Mouse (Mus musculus) NIH3T3 (cell line): ENCODE results near the gene Smtn.

ENCODE experiments used
- DNase-seq: peaks from one replicate; pipeline ENCODE4 v3.0.0-alpha.2; 2012; ENCODE audit warnings: low read depth

Smtn gene

DNA sequence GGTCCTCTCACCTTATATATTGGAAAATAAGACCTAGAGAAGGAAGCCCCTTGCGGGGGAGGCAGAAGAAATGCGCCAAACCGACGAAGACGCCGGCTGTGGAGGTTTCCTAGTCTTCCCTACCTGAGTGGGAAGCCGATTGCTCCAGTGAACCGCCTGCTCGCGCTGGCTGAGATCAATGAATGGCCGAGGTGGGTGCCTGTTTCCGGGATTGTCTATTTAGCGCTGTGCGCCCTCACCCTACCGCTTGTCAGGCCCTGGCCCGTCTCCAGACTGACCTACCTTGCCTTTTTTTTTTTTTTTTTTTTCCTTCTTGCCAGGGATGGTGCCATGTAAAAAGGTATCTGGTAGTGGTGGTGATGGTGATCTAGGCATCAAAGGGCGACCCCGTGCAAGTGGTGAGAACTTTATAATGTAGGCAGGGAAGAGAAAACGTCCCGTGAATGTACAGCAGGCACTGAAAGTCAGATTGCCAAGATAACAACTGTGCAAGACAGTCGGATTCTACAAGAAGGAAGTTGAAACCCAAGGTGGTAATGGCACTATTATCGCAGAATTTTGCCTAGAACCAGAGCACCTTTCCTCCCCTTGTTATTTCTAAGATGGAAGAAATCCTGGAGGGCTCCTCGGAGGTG lies at the start of gene Smtn:
Gene Smtn (minus strand): TSS at position 162 of the 635 bp plus-strand sequence.
- no peak for DNase-seq

DNA sequence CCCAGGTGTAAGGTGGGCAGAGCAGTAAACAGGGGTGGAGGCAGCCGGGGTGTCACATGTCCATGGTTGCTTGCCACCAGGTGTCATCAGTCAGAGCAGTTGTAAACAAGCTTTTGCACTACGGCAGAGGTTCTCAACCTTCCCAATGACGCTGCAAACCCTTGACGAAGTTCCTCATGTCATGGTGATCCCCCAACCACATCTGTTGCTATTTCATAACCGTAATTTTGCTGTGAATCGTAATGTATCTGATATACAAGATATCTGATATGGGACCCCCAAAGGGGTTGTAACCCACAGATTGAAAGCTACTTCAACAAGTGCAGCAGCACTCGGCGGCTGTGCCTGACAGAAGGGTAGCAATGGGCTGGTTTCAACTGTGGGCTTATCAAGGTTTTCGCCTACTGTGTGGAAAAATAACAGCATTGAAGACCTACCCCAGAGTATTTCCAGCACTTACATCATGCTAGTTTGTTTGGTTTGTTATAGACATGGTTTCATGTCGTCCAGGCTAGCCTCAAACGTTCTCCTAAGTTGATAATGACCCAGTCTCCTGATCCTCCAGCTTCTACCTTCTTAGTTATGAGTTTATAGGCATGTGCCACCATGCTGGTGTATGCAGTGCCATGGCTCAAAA lies 47.7 kb upstream of the Smtn start:
- no peak for DNase-seq

DNA sequence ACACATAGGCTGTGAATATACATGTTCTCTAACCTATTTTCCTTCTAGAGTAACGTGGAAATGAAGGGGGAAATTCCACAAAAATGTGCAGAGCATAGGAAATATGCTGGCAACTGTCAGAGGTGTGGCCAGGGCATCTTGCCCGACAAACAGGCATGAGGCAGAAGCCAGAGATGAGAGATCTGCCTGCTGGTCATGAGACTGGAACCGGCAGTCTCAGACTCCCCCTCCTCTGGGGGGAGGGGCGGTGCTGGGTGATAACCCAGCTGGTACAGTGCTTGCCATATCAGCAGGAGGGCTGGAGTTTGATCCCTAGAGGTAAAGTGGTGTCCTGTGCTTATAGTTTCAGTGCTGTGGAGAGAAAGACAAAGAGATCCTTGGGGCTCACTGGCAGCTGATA lies 46.9 kb upstream of the Smtn start:
- peak; percentile 68 for DNase-seq

DNA sequence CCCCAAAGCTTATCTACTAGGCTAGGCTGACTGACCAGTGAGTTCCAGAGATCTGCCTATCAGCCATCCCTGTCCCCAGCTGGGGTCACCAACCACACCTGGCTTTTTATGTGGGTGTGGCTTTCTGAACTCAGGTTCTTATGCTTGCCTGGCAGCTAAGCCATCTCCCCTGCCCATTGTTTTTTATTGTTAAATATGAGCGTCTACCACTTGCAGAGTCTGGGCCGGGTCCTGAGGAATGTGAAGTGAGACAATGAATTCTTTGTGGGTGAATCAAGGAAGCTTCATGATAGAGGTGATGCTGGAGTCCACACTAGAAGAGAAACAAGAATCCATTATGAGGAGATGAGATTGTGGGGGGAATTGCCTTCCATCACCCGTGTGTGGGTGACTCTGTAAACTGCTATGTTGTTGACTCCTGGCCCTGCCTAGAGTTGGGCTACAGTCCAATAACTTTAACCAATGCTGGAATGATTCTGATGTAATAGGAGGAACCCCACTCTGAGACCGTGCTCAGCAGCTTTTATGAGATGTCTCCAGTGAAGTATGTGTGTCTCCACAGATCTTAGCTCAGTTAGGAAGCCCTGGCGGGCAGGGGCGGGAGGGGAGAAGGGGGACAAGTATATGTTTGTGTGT lies 45.7 kb upstream of the Smtn start:
- peak; percentile 59 for DNase-seq

DNA sequence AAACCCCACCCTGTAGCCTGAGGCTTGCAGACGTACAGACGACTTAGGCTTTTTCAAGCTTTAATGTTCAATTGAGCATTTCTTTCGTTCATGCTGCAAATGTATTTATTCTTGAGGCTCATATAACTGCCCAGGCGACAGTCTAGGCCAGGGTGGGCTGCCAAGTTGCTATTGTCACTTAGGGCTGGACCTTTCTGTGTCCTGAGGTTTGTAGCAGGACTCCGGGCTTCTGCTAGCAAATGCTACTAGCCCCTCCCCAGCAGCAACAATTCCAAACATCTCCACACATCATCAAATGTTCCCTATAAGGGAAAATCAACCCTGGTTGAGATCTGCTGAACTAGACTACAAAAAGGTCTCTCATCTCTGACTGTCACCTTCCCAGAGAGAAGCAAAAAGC lies 42.7 kb upstream of the Smtn start:
- no peak for DNase-seq

DNA sequence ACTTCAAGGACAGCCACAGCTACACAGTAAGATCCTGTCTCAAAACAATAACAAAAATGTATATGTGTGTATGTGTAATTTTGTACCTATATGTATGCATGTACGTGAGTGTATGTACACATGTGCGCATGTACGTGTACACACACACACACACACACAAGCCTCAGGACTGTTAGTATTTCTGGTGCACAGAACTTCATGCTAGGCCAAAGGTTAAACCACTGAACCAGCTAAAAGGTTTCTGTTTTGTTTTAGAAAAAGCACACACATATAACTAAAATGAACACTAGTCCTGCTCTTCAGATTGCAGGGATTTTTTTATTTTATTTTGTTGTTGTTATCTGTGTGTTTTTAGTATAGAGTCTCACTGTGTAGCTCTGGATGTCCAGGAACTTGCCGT lies 41.5 kb upstream of the Smtn start:
- DNase-seq, result no peak

DNA sequence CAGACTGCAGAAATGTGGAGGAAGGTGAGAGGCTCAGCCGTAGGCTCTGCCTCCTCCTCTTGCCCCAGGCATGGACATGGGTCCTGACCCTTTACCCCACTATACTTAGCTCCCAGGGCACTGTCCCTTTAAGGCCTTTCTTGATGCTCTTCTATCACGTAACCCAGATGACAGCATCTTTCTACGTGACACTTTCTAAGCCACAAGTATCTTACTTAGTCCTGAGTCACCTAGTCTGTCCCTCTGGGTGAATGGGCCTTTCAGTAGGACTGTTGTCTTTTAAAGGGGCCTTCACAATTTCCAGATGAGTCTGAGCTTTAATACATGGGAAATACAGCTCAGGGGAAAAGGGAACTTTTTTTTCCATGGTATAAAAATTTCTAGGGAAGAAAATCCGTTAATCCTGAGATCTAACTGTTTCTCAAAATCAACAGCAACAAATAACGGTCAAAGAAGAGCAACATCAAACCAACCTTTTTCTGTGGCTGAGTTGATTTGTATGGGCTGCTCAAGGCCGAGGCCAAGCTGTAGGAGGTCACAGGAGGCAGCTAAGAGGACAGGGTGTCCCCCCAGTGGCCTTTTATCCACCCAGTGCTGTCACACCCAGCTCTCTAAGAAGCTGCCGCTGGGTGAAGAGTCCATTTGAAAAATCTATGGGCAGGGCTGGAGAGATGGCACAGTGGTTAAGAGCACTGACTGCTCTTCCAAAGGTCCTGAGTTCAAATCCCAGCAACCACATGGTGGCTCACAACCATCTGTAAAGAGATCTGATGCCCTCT lies 40.1 kb upstream of the Smtn start:
- DNase-seq, result no peak

DNA sequence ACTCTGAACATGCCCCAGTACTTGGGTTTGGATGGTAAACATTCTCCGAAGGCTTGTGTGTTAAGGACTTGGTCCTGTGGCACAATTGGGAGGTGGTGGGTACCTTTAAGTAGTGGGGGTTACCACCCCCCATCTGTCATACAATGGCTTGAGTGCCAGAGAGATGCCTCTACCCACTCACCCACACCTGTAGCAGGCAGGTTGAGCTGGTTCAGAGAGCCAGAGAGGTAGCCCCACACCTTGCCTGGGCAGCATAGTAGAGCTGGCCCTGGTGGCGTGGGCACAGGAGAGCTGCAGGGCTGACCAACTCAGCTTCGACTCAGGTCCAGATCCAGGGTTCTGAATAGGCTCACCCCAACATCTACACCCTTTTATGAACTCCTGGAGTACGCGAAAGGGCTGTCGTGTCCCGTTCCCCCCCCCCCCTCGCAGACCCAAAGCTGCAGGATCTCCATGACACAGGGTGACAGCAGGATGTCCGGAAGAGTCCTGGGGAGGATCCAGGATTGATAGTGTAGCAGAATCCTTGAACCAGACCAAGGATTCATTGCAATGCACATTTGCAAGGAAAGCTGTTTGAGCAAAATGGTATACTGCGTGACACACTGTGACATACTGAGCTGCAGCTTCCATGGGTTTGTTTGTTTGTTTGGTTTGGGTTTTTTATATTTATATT lies 37.8 kb upstream of the Smtn start:
- DNase-seq, result no peak

DNA sequence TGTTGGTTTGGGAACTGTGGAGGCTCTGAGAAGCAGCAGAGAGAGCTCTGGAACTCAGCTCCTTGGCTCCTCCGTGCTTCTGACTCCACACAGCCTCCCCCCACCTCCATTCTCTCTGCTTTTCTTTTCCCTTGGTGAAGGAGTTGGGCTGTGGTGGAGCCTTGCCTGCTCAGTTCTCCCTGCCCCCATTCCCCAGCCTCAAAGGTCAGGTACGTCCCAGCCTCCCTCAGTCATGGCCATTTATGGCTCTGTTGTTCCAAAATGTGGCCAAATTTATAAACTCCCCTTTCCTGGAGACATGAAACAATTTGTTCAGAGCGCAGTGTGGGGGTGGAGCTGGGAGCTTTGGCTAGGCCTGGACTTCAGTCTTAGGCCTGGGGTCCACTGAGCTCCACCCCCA lies 34.8 kb upstream of the Smtn start:
- DNase-seq, result peak; percentile 55

DNA sequence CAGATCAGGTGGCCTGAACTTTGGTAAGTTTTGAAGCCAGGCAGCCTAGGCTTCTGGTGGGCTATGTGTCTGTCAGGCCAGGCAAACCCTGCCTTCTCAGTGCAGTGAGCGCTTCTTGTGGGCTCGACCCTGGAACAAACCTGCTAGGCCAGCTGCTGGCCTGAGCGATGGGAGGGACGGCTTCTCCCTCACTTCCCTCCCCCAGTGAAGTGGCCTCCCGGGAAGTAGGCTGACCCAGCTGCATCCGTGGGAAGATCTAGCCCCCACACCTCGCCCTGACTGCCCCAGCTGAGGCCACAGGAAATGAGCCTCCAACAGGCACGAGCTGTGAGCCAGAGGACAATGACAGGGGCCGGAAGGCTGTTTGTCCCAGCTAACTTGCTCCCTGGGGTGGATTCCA lies 32.7 kb upstream of the Smtn start:
- no peak for DNase-seq

DNA sequence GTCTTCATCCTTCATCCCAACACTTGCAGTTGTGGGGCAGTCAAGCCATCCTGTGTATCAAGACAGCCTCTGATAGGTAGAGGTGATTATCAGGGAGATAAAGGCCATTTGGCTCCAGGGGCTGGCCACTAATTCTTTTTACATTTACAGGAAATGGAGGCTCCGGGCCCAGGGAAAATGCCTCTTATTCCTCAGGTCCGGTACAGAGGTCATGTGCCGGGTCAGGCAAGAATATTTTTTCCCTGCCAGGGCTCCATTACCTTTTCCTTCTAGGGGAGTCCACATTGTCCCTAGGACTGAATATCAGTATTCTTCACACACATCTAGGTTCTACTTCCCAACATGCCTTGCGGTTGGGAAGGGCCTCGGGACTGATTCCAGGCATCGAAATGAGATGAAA lies 31.8 kb upstream of the Smtn start:
- DNase-seq, result no peak

DNA sequence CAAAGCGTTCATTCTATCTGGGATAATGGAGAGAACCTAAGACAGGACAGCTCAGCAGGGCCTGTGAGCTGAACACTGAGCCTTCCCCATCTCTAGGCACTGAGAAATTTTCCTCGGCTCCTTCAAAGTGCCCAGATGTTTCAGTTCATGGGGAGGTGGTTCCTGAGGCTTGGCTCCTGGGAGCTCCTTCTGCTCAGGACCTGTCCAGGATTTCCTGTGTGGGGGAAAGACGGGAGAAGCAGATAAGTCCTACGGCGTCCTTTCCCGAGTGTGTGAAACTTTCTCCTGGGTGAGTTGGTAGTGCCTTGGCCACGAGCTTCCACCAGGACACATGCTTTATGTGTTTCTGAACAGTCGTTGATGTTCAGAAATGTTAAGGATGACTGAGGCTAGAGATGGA lies 29.9 kb upstream of the Smtn start:
- DNase-seq, result no peak

DNA sequence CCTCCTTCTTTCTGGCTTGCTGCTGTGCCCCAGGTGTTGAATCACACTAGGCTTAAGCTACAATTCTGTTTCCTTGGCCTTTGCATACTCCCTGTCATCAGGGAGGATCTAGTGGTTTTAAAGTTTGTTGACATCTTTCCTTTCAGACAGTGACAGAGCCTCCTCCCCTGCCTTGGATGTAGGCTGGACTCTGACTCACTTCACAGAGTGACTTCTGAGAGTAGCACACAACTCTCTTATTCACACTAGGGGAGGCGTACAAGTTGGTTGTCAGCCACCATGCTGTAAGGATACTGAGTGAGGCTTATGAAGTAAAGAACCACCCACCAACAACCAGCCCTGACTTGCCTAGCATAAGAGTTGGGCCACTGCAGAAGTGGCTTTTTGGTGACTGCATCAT lies 27.5 kb upstream of the Smtn start:
- DNase-seq, result peak; percentile 43

DNA sequence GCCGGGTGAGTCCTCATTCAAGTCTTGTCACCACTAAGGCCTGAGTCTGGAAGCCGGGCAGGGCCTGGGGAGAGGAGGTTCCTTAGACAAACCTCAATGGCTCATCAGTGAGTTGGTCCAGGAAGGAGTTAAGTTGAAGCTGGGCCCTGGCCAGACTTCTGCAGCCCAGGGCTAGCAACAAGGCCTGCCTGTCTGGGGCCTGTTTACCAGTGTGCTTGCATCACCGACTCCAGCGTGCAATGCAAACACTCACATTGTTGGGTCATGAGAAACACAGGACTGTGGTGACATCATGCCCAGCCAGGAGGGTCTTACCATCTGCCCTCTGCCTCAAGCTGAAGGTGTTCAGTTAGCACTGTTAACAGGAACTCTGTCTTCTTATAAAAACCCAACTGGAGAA lies 25.6 kb upstream of the Smtn start:
- peak; percentile 86 for DNase-seq

DNA sequence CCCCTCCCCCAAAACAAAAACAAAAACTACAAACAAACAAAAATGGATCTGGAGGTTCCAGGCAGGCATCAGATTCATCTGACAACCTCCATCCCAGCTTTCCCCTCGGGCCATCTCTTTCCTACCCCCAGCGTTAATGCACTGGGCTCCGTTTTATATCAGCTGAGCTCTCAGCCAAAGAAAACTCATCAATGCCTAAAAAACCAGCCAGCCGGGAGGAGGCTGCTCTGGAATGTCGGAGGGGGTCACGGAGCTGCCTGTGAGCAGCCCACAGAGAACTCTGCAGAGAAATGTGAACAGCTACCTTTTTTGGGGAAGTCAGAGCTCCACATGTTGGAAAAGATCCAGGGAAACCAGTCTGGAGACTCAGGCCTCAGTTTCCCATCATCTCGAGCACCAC lies 24.0 kb upstream of the Smtn start:
- DNase-seq, result peak; percentile 26

DNA sequence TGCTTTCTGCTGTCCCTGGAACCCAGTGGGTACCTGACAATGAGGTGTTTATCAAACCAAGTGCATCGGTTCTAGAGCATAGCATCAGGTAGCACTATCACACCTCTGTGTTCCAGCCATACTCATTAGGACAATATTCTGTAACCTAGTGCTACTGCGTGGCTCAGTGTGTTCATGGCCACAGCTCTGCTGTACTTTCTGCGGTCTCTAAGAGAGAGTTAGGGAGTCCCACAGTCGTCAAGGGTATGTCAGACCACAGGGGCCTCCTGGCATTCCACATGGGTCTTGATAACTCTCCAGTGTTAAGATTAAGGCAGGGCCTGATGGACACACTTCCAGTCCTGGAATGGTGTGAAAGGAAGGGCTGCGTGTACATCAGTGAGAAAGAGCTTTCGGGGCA lies 23.4 kb upstream of the Smtn start:
- DNase-seq, result no peak

DNA sequence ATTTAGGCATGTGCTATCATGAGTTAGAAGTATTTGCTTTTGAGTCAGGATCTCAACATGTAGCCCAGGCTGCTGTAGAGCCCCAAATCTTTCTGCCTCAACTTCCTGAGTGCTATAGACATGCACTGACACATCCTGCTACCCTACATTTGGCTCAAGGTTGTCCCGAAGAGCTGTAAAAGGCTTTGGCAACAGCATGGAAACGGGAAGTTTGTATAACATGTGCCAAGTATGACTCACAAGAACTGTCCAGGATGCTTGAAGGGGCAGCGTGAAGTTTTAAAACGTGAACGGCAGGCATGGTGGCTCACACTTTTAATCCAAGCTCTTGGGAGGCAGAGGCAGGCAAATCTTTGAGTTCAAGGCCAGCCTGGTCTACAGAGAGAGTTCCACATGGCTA lies 19.8 kb upstream of the Smtn start:
- peak; percentile 70 for DNase-seq

DNA sequence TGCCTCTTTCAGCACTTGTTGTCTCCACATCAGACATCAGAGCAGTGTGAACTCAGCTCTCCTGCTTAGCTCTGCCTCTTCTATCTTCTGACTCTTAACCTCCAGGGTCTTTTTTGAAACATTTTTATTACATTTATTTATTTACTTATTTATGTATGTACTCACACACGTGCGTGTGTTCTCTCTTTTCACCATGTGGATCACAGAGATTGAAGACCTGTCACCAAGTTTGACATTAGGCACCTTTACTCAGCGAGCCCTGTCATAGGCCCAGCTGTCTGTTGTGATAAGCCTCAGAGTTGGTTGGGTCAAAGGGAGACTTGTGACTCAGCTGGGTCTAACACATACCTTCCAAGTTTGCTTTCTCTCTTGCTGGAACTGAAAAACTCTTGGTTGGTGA lies 17.4 kb upstream of the Smtn start:
- DNase-seq, result no peak

DNA sequence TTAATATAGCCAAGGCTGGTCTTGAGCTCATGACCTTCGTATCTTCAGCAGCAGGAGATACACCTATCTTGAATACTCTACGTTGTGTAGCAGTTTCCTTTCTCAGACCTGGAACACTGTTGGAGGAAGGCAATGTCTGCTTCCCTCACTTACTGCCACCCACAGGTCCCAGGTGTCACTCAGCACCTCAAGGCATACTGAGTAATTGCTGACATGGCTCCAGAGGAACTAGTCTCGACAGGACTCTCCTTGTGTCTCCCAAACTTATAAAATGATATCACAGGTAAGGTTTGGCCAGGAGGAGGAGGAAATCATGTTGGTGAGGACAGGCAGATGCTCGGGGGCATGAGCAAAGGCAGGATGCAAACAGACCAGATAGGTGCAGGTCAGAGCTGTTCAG lies 14.6 kb upstream of the Smtn start:
- DNase-seq, result no peak

DNA sequence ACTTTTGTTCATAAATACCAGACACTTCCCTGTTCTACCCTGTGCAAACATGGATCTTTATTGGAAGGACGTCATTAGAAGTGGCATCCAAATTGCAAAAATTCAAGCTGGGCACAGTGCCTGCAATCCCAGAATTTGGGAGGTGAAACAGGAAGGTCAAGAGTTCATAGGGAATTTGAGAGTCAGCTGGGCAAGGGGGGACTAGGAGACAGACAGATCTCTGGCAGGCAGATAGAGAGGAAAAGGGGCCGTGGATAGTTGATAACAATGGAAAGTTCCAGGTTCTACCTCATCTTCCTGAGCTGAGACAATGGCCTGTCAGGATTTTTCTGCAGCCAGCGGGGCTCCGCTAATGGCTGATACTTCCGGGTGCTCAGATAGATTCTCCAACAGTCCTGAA lies 9.4 kb upstream of the Smtn start:
- DNase-seq, result no peak

DNA sequence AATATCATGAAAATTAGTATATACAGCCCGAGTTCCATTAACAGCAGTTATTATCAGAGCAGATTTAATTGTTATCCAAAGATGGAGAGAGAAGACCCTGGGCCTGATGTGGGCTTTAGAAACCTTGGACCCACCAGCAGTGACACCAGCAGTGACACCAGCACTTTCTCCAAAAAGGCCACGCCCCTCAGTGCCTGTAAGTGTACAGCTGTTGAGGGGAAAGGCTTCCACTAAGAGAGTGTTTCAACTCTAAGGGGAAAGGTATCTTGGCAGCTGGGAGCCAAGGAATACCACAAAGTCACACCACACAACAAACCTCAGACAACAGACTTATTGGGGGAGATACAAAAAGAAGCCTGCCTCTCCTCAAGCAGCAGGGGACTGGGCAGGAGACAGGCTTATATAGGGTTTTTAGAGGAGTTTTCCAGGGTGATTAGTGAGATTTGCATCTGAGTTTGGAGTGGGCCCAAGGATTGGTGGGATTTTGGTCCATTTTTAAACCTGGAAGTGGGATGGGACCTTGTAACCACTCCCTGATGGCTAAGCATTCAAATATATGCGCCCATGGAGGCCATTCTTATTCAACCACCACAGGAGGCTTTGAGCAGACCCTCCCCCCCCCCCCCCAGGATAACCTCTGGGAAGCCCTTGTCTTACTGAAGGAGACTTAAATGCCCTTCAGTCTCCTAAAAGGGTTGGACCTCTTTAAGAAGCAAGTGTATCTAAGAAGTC lies 8.3 kb upstream of the Smtn start:
- DNase-seq, result no peak

DNA sequence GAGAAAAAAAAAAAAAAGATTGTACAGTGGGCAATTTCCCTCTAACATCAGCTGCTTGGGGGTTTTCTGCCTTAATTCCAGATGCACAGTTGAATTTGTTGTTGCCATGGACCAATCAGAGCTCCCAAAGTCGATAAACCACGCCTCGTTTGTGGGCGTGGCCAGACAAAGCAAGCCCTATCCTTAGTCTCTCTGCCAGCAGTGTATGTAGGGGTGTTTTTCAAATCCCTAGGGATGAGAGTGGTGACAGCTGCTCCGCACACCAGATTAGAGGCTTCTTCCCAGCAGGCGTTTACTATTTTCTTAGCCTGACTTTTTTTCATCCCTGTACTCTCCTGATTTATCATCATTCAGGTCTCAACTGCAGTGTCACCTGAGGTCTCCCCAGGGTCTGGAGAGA lies 7.6 kb upstream of the Smtn start:
- peak; percentile 70 for DNase-seq
